Mouse (Mus musculus) retina, postnatal 1 day (tissue): ENCODE data around the gene Nrn1l.

Experiments used
- DNase-seq: peaks from one replicate; pipeline ENCODE4 v3.0.0-alpha.2; 2012

The Nrn1l gene

GRCm38 (mm10) chr8:105892432-105892831 is 935 bp upstream of the Nrn1l start:
- DNase-seq: peak; percentile 45

- peak; percentile 91 for DNase-seq
These were observed 4.6 kb downstream of the Nrn1l start for GRCm38 (mm10) chr8:105897801-105898480.

- peak; percentile 96 for DNase-seq
These were observed 7.0 kb downstream of the Nrn1l start, which contains the start of gene Pskh1 for GRCm38 (mm10) chr8:105900180-105900940. TSS of gene Pskh1 (plus strand) at chr8:105900441.

- no peak for DNase-seq
These were observed 7.7 kb downstream of the Nrn1l start for GRCm38 (mm10) chr8:105900941-105901616.

DNA sequence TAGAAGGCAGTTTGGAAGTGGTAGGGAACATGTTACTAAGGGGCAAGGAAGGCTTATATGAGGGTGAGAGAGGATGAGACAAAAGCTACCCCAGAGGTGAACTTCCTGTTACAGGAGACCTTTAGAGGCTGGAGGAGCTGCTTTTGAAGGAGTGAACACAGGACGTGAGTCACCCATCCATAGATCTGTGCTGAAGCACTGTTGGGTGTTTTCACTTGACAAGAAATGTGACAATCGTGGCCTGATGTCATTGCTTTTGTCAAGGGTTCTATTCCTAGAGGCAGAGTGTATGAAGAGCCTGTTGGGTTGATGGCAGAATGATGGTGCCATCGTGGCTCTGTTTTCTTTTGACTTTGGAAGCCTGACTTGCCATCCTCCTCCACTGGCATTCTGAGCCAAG is 26.0 kb downstream of the Nrn1l start:
- DNase-seq: no peak

GRCm38 (mm10) chr8:105925123-105925522 is 31.8 kb downstream of the Nrn1l start:
- no peak for DNase-seq

GRCm38 (mm10) chr8:105930602-105931001 is 37.2 kb downstream of the Nrn1l start:
- DNase-seq: peak; percentile 85

- no peak for DNase-seq
These were observed 37.9 kb downstream of the Nrn1l start for GRCm38 (mm10) chr8:105931271-105931670.

DNA sequence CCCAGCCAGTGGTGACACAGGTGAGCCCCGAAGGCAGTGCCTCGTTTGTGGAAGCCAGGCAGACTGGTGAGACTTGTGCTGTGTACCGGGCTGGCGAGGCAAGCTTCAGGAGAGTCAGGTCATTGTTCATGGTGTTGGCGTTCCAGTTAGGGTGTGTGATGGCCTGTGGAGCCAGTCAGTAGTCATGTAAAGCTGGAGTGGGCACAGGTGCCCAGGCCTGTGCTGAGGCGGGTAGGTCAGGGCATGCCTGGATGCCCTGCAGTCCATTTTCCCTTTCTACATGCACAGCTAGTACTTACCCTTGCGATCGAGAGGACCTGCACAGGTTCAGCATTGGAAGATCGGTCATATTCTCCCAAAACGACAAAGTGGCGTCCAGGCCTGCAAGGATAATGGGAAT is 39.2 kb downstream of the Nrn1l start:
- no peak for DNase-seq

- no peak for DNase-seq
These were observed 40.4 kb downstream of the Nrn1l start, which contains the start of gene Ctrl for GRCm38 (mm10) chr8:105933762-105934161. TSS of gene Ctrl (minus strand) at chr8:105933862.

DNA sequence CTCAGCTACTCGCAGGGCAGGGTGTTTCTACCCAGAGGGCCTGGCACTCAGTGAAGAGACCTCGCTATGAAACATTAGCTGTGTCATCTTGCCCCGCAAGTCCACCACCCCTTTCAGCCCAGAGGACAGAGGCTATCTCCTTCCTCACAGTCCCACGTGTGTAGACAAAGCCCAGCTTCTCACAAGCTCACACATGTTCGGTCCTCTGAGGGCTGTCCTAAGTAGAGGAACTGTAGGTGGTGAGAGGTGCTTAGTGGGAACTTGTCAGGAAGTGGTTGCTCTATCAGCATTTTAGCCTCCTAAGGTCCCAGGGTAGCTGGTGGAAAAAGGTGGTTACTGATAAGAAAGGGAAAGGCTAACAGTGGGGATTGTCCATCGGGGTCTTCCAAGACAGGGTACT is 41.7 kb downstream of the Nrn1l start:
- DNase-seq: no peak

DNA sequence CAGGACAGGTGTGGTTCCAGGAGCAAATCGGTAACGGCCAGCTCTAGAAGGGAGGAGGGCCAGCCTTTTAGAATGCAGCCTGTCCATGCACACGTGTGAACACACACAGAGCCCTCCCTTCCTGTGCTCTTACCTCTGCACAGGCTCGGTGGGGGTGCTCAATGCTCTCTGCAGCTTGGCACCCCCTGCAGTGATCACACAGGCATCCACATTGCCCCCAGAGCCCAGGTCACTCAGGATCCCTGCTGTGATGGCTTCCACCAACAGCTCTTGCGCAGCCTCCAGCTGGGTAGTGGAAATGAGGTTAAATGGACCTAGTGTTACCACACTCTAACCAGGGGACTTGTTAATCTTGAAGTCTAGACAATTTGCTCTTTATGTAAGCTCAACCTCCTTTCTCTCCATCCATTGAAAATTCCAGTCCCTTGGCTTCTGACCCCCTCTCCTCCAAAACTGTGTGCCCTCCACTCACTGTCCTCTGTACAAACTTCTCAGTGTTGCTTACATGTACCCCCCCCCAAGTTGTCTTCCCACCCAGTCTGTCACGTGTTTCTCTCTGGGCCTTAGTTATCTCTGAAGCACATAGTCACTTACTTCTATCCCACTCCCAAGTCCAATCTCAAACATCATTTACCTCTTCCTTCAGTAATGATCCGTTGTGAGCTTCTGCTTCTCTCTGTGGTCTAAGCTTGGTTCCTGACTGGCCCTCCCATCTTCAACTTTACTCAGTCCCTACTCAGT is 42.7 kb downstream of the Nrn1l start:
- DNase-seq: peak; percentile 18

DNA sequence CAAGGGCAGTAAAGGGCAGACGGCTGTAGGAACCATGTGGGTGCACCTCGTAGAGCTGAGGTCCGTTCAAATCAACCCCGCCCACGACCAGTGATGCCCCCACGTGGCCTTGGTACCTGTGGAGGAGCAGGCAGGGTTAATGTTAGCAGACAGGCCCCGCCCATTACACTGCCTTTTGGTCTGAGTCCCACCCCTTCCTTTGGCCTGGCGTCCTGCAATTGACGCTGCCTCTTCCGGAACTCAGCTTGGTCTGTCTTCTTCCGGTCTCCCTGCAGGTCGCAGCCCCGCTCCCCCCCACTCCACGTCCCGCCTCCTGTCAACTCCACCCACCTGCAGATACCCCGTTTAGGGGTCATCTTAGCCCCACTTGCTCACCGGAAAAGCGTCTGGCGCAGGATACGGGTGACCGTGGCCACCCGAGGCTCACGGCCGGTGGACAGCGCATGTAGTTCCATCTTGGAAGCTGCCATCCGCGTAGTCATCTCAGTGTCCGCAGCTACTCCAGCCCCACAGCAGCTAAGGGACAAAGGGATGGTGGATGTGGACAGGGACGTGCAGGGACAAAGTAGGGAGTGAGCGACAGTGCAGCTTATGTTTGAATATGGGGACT is 43.6 kb downstream of the Nrn1l start:
- peak; percentile 94 for DNase-seq

GRCm38 (mm10) chr8:105937496-105938305 is 44.3 kb downstream of the Nrn1l start:
- peak; percentile 34 for DNase-seq

- peak; percentile 26 for DNase-seq
These were observed 44.9 kb downstream of the Nrn1l start, which contains the start of gene Psmb10 for GRCm38 (mm10) chr8:105938306-105938669. TSS of gene Psmb10 (minus strand) at chr8:105938444.

DNA sequence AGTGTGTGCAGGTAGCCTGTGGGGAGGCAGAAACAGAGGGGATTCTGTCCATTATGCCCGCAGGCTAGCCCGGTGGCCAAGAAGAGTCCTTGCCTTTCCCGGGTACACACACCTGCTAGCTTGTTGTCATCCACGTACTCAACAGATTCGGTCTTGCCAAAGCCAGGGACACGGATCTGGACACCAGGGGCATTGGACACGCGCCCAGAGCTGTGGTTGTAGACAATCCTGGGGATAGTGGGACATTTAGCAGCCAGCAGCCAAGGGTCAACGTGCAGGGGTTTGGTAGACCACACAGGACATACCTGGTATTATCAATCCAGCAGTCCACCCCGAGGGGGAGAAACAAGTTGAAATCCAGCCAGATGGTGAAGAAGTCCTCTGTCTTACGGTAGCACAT is 48.7 kb downstream of the Nrn1l start:
- no peak for DNase-seq

DNA sequence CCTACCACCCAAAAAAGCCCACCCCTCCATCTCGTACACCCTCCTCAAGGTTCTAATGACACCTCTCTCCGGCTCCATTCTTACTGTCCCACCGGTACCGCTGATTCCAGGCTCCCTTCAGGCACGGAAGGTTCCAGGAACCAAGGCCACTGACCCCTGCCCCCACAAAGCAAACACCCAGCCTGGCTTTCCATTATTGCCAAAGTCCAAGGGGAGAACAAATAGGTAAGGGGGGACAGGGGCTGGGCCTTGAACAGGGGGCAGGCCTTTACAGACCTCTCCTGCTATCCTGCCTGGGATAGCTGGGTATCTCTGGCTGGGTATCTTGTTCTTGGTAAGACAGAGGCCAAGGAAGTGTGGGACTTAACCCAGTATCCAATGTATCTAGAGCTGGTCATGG is 49.2 kb downstream of the Nrn1l start:
- DNase-seq: no peak

GRCm38 (mm10) chr8:105943321-105943739 is 50.0 kb downstream of the Nrn1l start, which contains the start of gene Lcat:
TSS of gene Lcat (minus strand) at chr8:105943382.
- DNase-seq: no peak
